Mouse (Mus musculus) myocyte (in vitro differentiated cells): ENCODE data around the gene Rpl10a.

Experiments
- CEBPB ChIP-seq: IDR thresholded peaks from 2 replicates; pipeline ENCODE4 v1.6.1; 2011; ENCODE audit warnings: mild to moderate bottlenecking, moderate library complexity; ENCODE audit not compliant: poor library complexity, insufficient read depth, severe bottlenecking
- E2F4 ChIP-seq: IDR thresholded peaks from one replicate; pipeline ENCODE4 v1.6.1; 2011; ENCODE audit warnings: mild to moderate bottlenecking, control low read depth, moderate library complexity; ENCODE audit not compliant: insufficient read depth
- MAX ChIP-seq: IDR thresholded peaks from one replicate; pipeline ENCODE4 v1.6.1; 2011; ENCODE audit warnings: low read depth, mild to moderate bottlenecking, control low read depth
- MYOD1 ChIP-seq, 3 experiments: IDR thresholded peaks; one replicate each; pipeline ENCODE4 v1.6.1; 2011; ENCODE audit warnings: control low read depth in 2 of 3, low read depth in 2 of 3, mild to moderate bottlenecking in 2 of 3, moderate library complexity in 1 of 3; ENCODE audit not compliant: insufficient read length in 2 of 3, control insufficient read depth in 1 of 3
- MYOG ChIP-seq, 3 experiments: IDR thresholded peaks; one replicate each; pipeline ENCODE4 v1.6.1; 2011; ENCODE audit warnings: control low read depth in 2 of 3, low read depth in 2 of 3, mild to moderate bottlenecking in 2 of 3; ENCODE audit not compliant: insufficient read length in 2 of 3, control insufficient read depth in 1 of 3, insufficient read depth in 1 of 3
- POLR2A ChIP-seq: IDR thresholded peaks from one replicate; pipeline ENCODE4 v1.6.1; 2011; ENCODE audit warnings: low read depth, mild to moderate bottlenecking, control low read depth, moderate library complexity; ENCODE audit not compliant: insufficient read length
- POLR2AphosphoS2 ChIP-seq: IDR thresholded peaks from one replicate; pipeline ENCODE4 v1.6.1; 2011; ENCODE audit warnings: low read depth, control low read depth; ENCODE audit not compliant: insufficient read length
- REST ChIP-seq: IDR thresholded peaks from one replicate; pipeline ENCODE4 v1.6.1; 2011; ENCODE audit warnings: mild to moderate bottlenecking, control low read depth, moderate library complexity; ENCODE audit not compliant: insufficient read depth, insufficient read length
- TCF12 ChIP-seq: IDR thresholded peaks from one replicate; pipeline ENCODE4 v1.6.1; 2011; ENCODE audit warnings: mild to moderate bottlenecking, control low read depth; ENCODE audit not compliant: poor library complexity, insufficient read depth, severe bottlenecking
- TCF3 ChIP-seq: IDR thresholded peaks from one replicate; pipeline ENCODE4 v1.6.1; 2011; ENCODE audit warnings: low read depth, control low read depth; ENCODE audit not compliant: insufficient read length
- USF1 ChIP-seq: IDR thresholded peaks from one replicate; pipeline ENCODE4 v1.6.1; 2011; ENCODE audit warnings: low read depth, mild to moderate bottlenecking, control low read depth, moderate library complexity

DNA sequence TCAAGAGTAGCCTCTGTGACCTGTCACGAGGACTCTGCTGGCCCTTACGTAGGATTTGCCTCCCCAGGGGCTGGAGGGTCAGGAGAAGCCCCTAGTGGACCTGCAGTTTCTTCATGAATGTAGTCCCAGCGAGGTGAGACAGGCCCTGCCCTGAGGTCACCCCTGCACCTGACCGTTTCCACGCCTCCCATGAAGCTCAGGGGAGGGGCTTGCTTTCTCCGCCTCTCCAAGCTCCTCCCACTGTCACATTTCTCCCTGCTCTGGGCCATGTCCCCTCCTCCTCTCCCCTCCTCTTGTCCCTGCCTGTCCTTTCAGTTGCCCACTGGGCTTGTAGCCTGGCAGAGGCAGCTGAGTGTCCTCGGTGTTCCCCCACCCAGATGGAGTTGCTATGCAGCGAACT, 11.2 kb upstream of the Rpl10a start:
- TF ChIP-seq POLR2A (no peak), USF1 (no peak), MAX (no peak), MYOG (IDR thresholded peaks at IDR 0.05; ENCODE audit: control insufficient read depth in 1 of 3, insufficient read depth in 1 of 3, insufficient read length in 2 of 3, low read depth in 2 of 3) (no peak), POLR2AphosphoS2 (no peak), E2F4 (no peak), CEBPB (no peak), REST (no peak), TCF3 (no peak), MYOD1 (IDR thresholded peaks at IDR 0.05; ENCODE audit: control insufficient read depth in 1 of 3, insufficient read length in 2 of 3, low read depth in 2 of 3) (no peak), TCF12 (no peak)
